Mouse (Mus musculus) midbrain, embryonic 11.5 days (tissue): ENCODE measurements around the gene Fbxo17. TPM values are rescaled to one million over a fixed set of nuclear protein-coding genes. Genes with fewer than 3 reads are reported as not detected.

Source experiments
- ATAC-seq: fragments of 200-750 bp; cut with Nextera tagmentation; 2 replicates; pipeline ENCODE4 v1.8.0; 2017; ENCODE audit warnings: moderate TSS enrichment, moderate library complexity; ENCODE audit not compliant: low FRiP score
- DNase-seq: peaks from one replicate; pipeline ENCODE4 v3.0.0; 2015; ENCODE audit warnings: low spot score; ENCODE audit errors: missing footprints
- H3K27ac ChIP-seq: fragments of 300-500 bp; sonication (generic); 2 replicates; pipeline ENCODE4 v1.5.1; 2014; ENCODE audit warnings: low read depth, low read length
- H3K27me3 ChIP-seq: fragments of 300-500 bp; sonication (generic); 2 replicates; pipeline ENCODE4 v1.6.1; 2014; ENCODE audit warnings: mild to moderate bottlenecking, low read length, moderate library complexity, mixed read lengths; ENCODE audit not compliant: control insufficient read depth, insufficient read depth
- H3K36me3 ChIP-seq: fragments of 300-500 bp; sonication (generic); 2 replicates; pipeline ENCODE4 v1.6.1; 2014; ENCODE audit warnings: mild to moderate bottlenecking, low read length, moderate library complexity, mixed read lengths; ENCODE audit not compliant: control insufficient read depth, insufficient read depth
- H3K4me1 ChIP-seq: fragments of 300-500 bp; sonication (generic); 2 replicates; pipeline ENCODE4 v1.6.1; 2014; ENCODE audit warnings: low read length; ENCODE audit not compliant: control insufficient read depth, insufficient read depth
- H3K4me2 ChIP-seq: fragments of 300-500 bp; sonication (generic); 2 replicates; pipeline ENCODE4 v1.6.1; 2014; ENCODE audit warnings: mild to moderate bottlenecking, moderate library complexity
- H3K4me3 ChIP-seq: fragments of 300-500 bp; sonication (generic); 2 replicates; pipeline ENCODE4 v1.5.1; 2014; ENCODE audit warnings: low read depth, low read length
- H3K9ac ChIP-seq: fragments of 300-500 bp; sonication (generic); 2 replicates; pipeline ENCODE4 v1.6.1; 2014; ENCODE audit warnings: low read length
- H3K9me3 ChIP-seq: fragments of 300-500 bp; sonication (generic); 2 replicates; pipeline ENCODE4 v1.6.1; 2016; ENCODE audit warnings: low read length; ENCODE audit not compliant: control insufficient read depth
- WGBS: fragments of 180-500 bp; shearing (Covaris S2); extraction: QIAGEN DNeasy Blood & Tissue Kit; methylation state at CpG from one replicate; pipeline ENCODE4 v1.1.7; 2014; 5-methylcytosine and 5-hydroxymethylcytosine counted together
- polyA plus RNA-seq: library from polyadenylated mRNA; unstranded; fragments of >200 nt; fragmentation: Nextera tagmentation; extraction: Ambion mirVana; gene quantifications from 2 replicates; pipeline ENCODE4 v1.2.1, GENCODE M21; 2014

Fbxo17 gene
- polyA plus RNA-seq, 1 experiment from 2014 or later: 5.8 TPM

- peak within 1 kb of the TSS; percentile 65 for H3K4me2 ChIP-seq
- H3K9ac ChIP-seq: peak within 1 kb of the TSS; percentile 66
- H3K9me3 ChIP-seq: no peaks in the 10 kb centered on the region
- H3K4me1 ChIP-seq: peaks cover 15% of the 10 kb centered on the region
- WGBS: 63% methylated on average over 7 of the region's 7 CpGs
- no peak within 1 kb of the TSS for H3K27ac ChIP-seq
- ATAC-seq: no peak
- H3K27me3 ChIP-seq: no peaks in the 10 kb centered on the region
- H3K4me3 ChIP-seq: peak within 1 kb of the TSS; percentile 78
- no peak for DNase-seq
- H3K36me3 ChIP-seq: no peaks in the 10 kb centered on the region
Observed at GRCm38 (mm10) chr7:28767462-28767965, 50.9 kb downstream of the Fbxo17 start, which contains the start of gene Nfkbib. Gene Nfkbib (minus strand): TSS chr7:28767512.

GRCm38 (mm10) chr7:28769414-28769958 lies 52.9 kb downstream of the Fbxo17 start:
- DNase-seq: no peak
- H3K9ac ChIP-seq: no peak overlapping the region
- WGBS: 94% methylated on average over 9 of the region's 9 CpGs

GRCm38 (mm10) chr7:28770309-28770708 lies 53.7 kb downstream of the Fbxo17 start:
- 93% methylated on average over 3 of the region's 3 CpGs for WGBS
- H3K4me2 ChIP-seq: no peak overlapping the region
- ATAC-seq (no peak), DNase-seq (no peak)
- no peak overlapping the region for H3K9ac ChIP-seq
- H3K4me3 ChIP-seq: no peak overlapping the region
- no peak overlapping the region for H3K27ac ChIP-seq
- no peaks in the 10 kb centered on the region for H3K36me3 ChIP-seq
- no peaks in the 10 kb centered on the region for H3K27me3 ChIP-seq
- H3K4me1 ChIP-seq: peaks cover 14% of the 10 kb centered on the region
- H3K9me3 ChIP-seq: no peaks in the 10 kb centered on the region

More at GRCm38 (mm10) chr7:28769414-28769958, 52.9 kb downstream of the Fbxo17 start:
- Histone ChIP-seq H3K9me3 (no peaks in the 10 kb centered on the region), H3K4me2 (no peak overlapping the region), H3K4me1 (peaks cover 15% of the 10 kb centered on the region), H3K27me3 (no peaks in the 10 kb centered on the region), H3K27ac (no peak overlapping the region), H3K4me3 (no peak overlapping the region), H3K36me3 (no peaks in the 10 kb centered on the region)
- no peak for ATAC-seq

GRCm38 (mm10) chr7:28771867-28772266 lies 55.3 kb downstream of the Fbxo17 start:
- ATAC-seq (no peak), DNase-seq (no peak)
- WGBS: 93% methylated on average over 11 of the region's 11 CpGs
- Histone ChIP-seq H3K4me1 (peaks cover 8% of the 10 kb centered on the region), H3K9me3 (no peaks in the 10 kb centered on the region), H3K27ac (no peak overlapping the region), H3K9ac (no peak overlapping the region), H3K4me2 (no peak overlapping the region), H3K4me3 (no peak overlapping the region), H3K27me3 (no peaks in the 10 kb centered on the region), H3K36me3 (no peaks in the 10 kb centered on the region)

- Histone ChIP-seq H3K9ac (no peak overlapping the region), H3K4me3 (no peak overlapping the region), H3K4me1 (peaks cover 2% of the 10 kb centered on the region; the same call in 1 of the 2 replicates), H3K9me3 (no peaks in the 10 kb centered on the region), H3K27me3 (no peaks in the 10 kb centered on the region), H3K36me3 (0 out of 2 replicates have a peak, but pooled peaks cover 2% of the 10 kb centered on the region), H3K27ac (no peak overlapping the region), H3K4me2 (no peak overlapping the region)
- 85% methylated on average over 3 of the region's 3 CpGs for WGBS
- DNase-seq (no peak), ATAC-seq (no peak)
Observed at GRCm38 (mm10) chr7:28773163-28773562, 56.6 kb downstream of the Fbxo17 start.

GRCm38 (mm10) chr7:28774164-28774563 lies 57.6 kb downstream of the Fbxo17 start:
- H3K4me2 ChIP-seq: no peak overlapping the region
- H3K4me3 ChIP-seq: no peak overlapping the region
- no peak for ATAC-seq
- 76% methylated on average over 12 of the region's 12 CpGs for WGBS
- 0 out of 2 replicates have a peak, but pooled peaks cover 2% of the 10 kb centered on the region for H3K36me3 ChIP-seq
- no peak overlapping the region for H3K9ac ChIP-seq
- no peaks in the 10 kb centered on the region for H3K27me3 ChIP-seq
- no peak for DNase-seq
- H3K4me1 ChIP-seq: no peaks in the 10 kb centered on the region; the same call in 1 of the 2 replicates
- H3K27ac ChIP-seq: no peak overlapping the region
- H3K9me3 ChIP-seq: no peaks in the 10 kb centered on the region

GRCm38 (mm10) chr7:28775129-28775528 lies 58.5 kb downstream of the Fbxo17 start:
- 89% methylated on average over 7 of the region's 7 CpGs for WGBS
- Histone ChIP-seq H3K4me2 (no peak overlapping the region), H3K36me3 (0 out of 2 replicates have a peak, but pooled peaks cover 2% of the 10 kb centered on the region), H3K4me1 (peaks cover under 1% of the 10 kb centered on the region), H3K27me3 (no peaks in the 10 kb centered on the region), H3K4me3 (no peak overlapping the region), H3K9ac (no peak overlapping the region), H3K9me3 (no peaks in the 10 kb centered on the region), H3K27ac (no peak overlapping the region)
- ATAC-seq (no peak), DNase-seq (no peak)

GRCm38 (mm10) chr7:28778825-28779224 lies 62.2 kb downstream of the Fbxo17 start:
- WGBS: 85% methylated on average over 9 of the region's 9 CpGs

GRCm38 (mm10) chr7:28780067-28780658 lies 63.6 kb downstream of the Fbxo17 start:
- H3K27ac ChIP-seq: no peak overlapping the region
- no peak overlapping the region for H3K4me3 ChIP-seq
- 44% methylated on average over 6 of the region's 6 CpGs for WGBS
- H3K36me3 ChIP-seq: 0 out of 2 replicates have a peak, but pooled peaks cover 2% of the 10 kb centered on the region
- peak; percentile 66 for ATAC-seq
- H3K4me2 ChIP-seq: no peak overlapping the region
- H3K27me3 ChIP-seq: no peaks in the 10 kb centered on the region
- peak; percentile 99 for DNase-seq
- no peaks in the 10 kb centered on the region for H3K9me3 ChIP-seq
- H3K9ac ChIP-seq: no peak overlapping the region
- peaks cover 4% of the 10 kb centered on the region for H3K4me1 ChIP-seq

More at GRCm38 (mm10) chr7:28778825-28779224, 62.2 kb downstream of the Fbxo17 start:
- Histone ChIP-seq H3K4me2 (no peak overlapping the region), H3K36me3 (0 out of 2 replicates have a peak, but pooled peaks cover 2% of the 10 kb centered on the region), H3K27ac (no peak overlapping the region), H3K27me3 (no peaks in the 10 kb centered on the region), H3K9me3 (no peaks in the 10 kb centered on the region), H3K4me3 (no peak overlapping the region), H3K4me1 (peaks cover 4% of the 10 kb centered on the region), H3K9ac (no peak overlapping the region)
- DNase-seq: no peak
- ATAC-seq: no peak
